Mouse (Mus musculus): Measurements from ENCODE around the gene Ranbp9.
A peak's percentile ranks its signal among the peaks of the same experiment; 100 is the strongest.

GRCm38 (mm10) chr13:43372892-43373291 lies 108.2 kb downstream of the Ranbp9 start:
- TF ChIP-seq CTCF (IDR thresholded peaks at IDR 0.05; ENCODE audit: low read depth): 0 out of 2 replicates have a peak, but pooled peaks have one; percentile 12
- TF ChIP-seq EP300 (IDR thresholded peaks at IDR 0.05; ENCODE audit: low read depth): no peak
